In the genomic region with DNA sequence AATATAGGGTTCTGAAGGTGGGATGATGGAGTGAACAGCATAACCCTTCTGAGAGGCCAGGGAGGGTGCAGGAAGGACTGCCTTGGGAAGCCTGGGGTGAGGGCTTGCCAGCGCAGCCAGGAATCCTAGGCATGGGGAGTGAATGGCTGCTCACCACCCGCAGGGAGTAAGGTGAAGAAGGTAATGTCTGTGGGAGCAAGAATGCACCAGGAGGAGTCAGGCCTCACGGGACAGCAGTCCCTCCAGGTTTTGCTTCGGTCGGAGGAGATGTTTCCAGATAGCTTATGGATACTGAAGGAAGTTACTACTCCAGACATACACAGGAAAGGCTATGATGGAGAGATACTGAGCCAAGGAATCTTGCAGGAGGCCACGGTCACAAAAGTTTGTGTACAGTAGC, we compare ENCODE assay signal across 9 mouse cellular contexts. TPM values are rescaled to one million over a fixed set of nuclear protein-coding genes. Genes with fewer than 3 reads are reported as not detected.
DNase-seq lines count a peak whose midpoint lies in the region; ATAC-seq lines count a peak whose summit lies in the region.
"Had no signal": no experiment of that assay in that cellular context is flagged by ENCODE, and none has a peak within 500 bp of the region (broad histone marks: within the 10 kb centered on the region; RNA-seq: fewer than 3 reads in every experiment).

No protein-coding gene starts in this region.

- peaks cover 20% of the 10 kb centered on the region for H3K4me1 ChIP-seq in heart, embryonic 13.5 days
- peaks cover 12% of the 10 kb centered on the region for H3K4me1 ChIP-seq in limb, embryonic 10.5 days

- H3K4me2 ChIP-seq in heart, embryonic 13.5 days: peak overlapping the region; percentile 79

- H3K4me3 ChIP-seq in heart, embryonic 13.5 days: peak overlapping the region; percentile 70
- H3K4me3 ChIP-seq in limb, embryonic 10.5 days: peak overlapping the region; percentile 79

- 25% methylated on average over 6 of the region's 6 CpGs for WGBS in heart, embryonic 13.5 days
- 36% methylated on average over 6 of the region's 6 CpGs for WGBS in limb, embryonic 10.5 days

- H3K9me3 ChIP-seq in heart, embryonic 13.5 days: no peaks in the 10 kb centered on the region
- no peaks in the 10 kb centered on the region for H3K9me3 ChIP-seq in limb, embryonic 10.5 days (replicated peaks)
- H3K9me3 ChIP-seq: liver, embryonic 13.5 days had no signal

- ATAC-seq in heart, embryonic 13.5 days (ENCODE audit: extremely low read depth, insufficient number of reproducible peaks, low FRiP score, low TSS enrichment): no peak

- no peak for DNase-seq in heart, adult 18-20 months
- DNase-seq in urinary bladder, adult 2 months (ENCODE audit: low spot score): peak; percentile 13
- DNase-seq in urinary bladder, postnatal 14 days (ENCODE audit: low spot score): no peak
- no peak for DNase-seq in limb, embryonic 10.5 days (ENCODE audit: low spot score)
- no peak for DNase-seq in frontal cortex, adult 2 months (ENCODE audit: extremely low spot score in 1 of 2, low spot score in 1 of 2)
- DNase-seq in right cerebral cortex, postnatal 4 days: no peak
- DNase-seq in retina, embryonic 14.5 days (ENCODE audit: low spot score): no peak
- DNase-seq: liver, embryonic 13.5 days had no signal

- no peak overlapping the region for H3K27ac ChIP-seq in heart, embryonic 13.5 days (replicated peaks)
- no peak overlapping the region for H3K27ac ChIP-seq in limb, embryonic 10.5 days
- H3K27ac ChIP-seq: liver, embryonic 13.5 days had no signal

- H3K9ac ChIP-seq in heart, embryonic 13.5 days: peak overlapping the region; percentile 86
- H3K9ac ChIP-seq: liver, embryonic 13.5 days had no signal

- peaks cover 13% of the 10 kb centered on the region; the same call in 1 of the 2 replicates for H3K36me3 ChIP-seq in heart, embryonic 13.5 days
- no peaks in the 10 kb centered on the region for H3K36me3 ChIP-seq in limb, embryonic 10.5 days
- H3K36me3 ChIP-seq: liver, embryonic 13.5 days had no signal

- peaks cover 70% of the 10 kb centered on the region for H3K27me3 ChIP-seq in heart, embryonic 13.5 days (replicated peaks)
- peaks cover 88% of the 10 kb centered on the region for H3K27me3 ChIP-seq in limb, embryonic 10.5 days (ENCODE audit: low read depth, poor library complexity, severe bottlenecking)

RNA-seq across cellular contexts. Expression of a gene that starts 0.8 kb away (rescaled TPM):
- polyA plus RNA-seq in heart, embryonic 13.5 days (2015; fragmentation: Nextera tagmentation; extraction: Ambion mirVana): 1.6 and 2.1 TPM in 2 replicates
- 1 to 10 TPM; 2.0 to 2.4 TPM for total RNA-seq in heart, adult 18-20 months (2021)
- polyA plus RNA-seq in urinary bladder, adult 2 months (2012; rRNA removed): 0.67 and 0.78 TPM in 2 replicates
- 0.09 and 0.44 TPM in 2 replicates for polyA plus RNA-seq in limb, embryonic 10.5 days (2016; fragmentation: Nextera tagmentation; extraction: Ambion mirVana)
- 91.8 and 100 TPM in 2 replicates for polyA plus RNA-seq in frontal cortex, adult 2 months (2012; rRNA removed)
- polyA plus RNA-seq: liver, embryonic 13.5 days had no signal

RNA-seq across cellular contexts. Expression of a gene that starts 16.2 kb away (rescaled TPM):
- polyA plus RNA-seq in heart, embryonic 13.5 days (2015; fragmentation: Nextera tagmentation; extraction: Ambion mirVana): 52.4 and 52.7 TPM in 2 replicates
- 10 to 100 TPM; 46.6 to 56.5 TPM for total RNA-seq in heart, adult 18-20 months (2021)
- polyA plus RNA-seq in urinary bladder, adult 2 months (2012; rRNA removed): 33.3 and 36.9 TPM in 2 replicates
- polyA plus RNA-seq in limb, embryonic 10.5 days (2016; fragmentation: Nextera tagmentation; extraction: Ambion mirVana): 59.5 and 62.1 TPM in 2 replicates
- polyA plus RNA-seq in frontal cortex, adult 2 months (2012; rRNA removed): 24.3 and 25.8 TPM in 2 replicates

RNA-seq across cellular contexts. Expression of a gene that starts 30.1 kb away (rescaled TPM):
- polyA plus RNA-seq in heart, embryonic 13.5 days (2015; fragmentation: Nextera tagmentation; extraction: Ambion mirVana): 10.8 and 11.6 TPM in 2 replicates
- 10 to 100 TPM; 16.1 to 16.5 TPM for total RNA-seq in heart, adult 18-20 months (2021)
- polyA plus RNA-seq in urinary bladder, adult 2 months (2012; rRNA removed): 25.0 and 27.2 TPM in 2 replicates
- polyA plus RNA-seq in limb, embryonic 10.5 days (2016; fragmentation: Nextera tagmentation; extraction: Ambion mirVana): 10.6 and 13.9 TPM in 2 replicates
- polyA plus RNA-seq in frontal cortex, adult 2 months (2012; rRNA removed): 33.1 and 38.3 TPM in 2 replicates

Comparison
In these comparisons a context has a peak if more than half of its experiments do, and no peak if none do; other contexts are left out.
1. RNA of a gene that starts 0.8 kb away (polyA plus RNA-seq): 91.8 to 100 TPM in frontal cortex, adult 2 months; 1.6 to 2.1 TPM in heart, embryonic 13.5 days, 0.67 to 0.78 TPM in urinary bladder, adult 2 months and 0.09 to 0.44 TPM in limb, embryonic 10.5 days; every median in the first group is over 10 times any median in the second.